Mouse (Mus musculus): ENCODE results near the gene Tpm3. TPM values are rescaled to one million over a fixed set of nuclear protein-coding genes. Genes with fewer than 3 reads are reported as not detected.

Tpm3 gene
- polyA plus RNA-seq, 1 experiment from 2014 or later, result 523 TPM

GRCm38 (mm10) chr3:90134993-90135392, 62.5 kb downstream of the Tpm3 start:
- 81% methylated on average over 5 of the region's 5 CpGs for WGBS

GRCm38 (mm10) chr3:90136660-90137059, 64.2 kb downstream of the Tpm3 start:
- no peak overlapping the region for H3K27ac ChIP-seq (ENCODE audit: low read depth, low read length)
- no peak overlapping the region for H3K4me3 ChIP-seq (ENCODE audit: low read depth, low read length)
- no peak overlapping the region for H3K4me2 ChIP-seq (ENCODE audit: low read depth, low read length, severe bottlenecking)
- no peaks in the 10 kb centered on the region for H3K9me3 ChIP-seq (ENCODE audit: control insufficient read depth, low read length)
- ATAC-seq (replicated peaks; ENCODE audit: low FRiP score) (no peak), DNase-seq (ENCODE audit: low spot score) (no peak)
- H3K4me1 ChIP-seq (replicated peaks; ENCODE audit: control insufficient read depth, insufficient read depth, low read length), result no peaks in the 10 kb centered on the region
- WGBS, result 41% methylated on average over 13 of the region's 13 CpGs
- H3K27me3 ChIP-seq (ENCODE audit: control insufficient read depth, insufficient read depth, low read length), result no peaks in the 10 kb centered on the region
- no peak overlapping the region for H3K9ac ChIP-seq (ENCODE audit: low read length)
- H3K36me3 ChIP-seq (ENCODE audit: control insufficient read depth, insufficient read depth, low read length), result no peaks in the 10 kb centered on the region

More at GRCm38 (mm10) chr3:90134993-90135392, 62.5 kb downstream of the Tpm3 start:
- Histone ChIP-seq H3K27ac (ENCODE audit: low read depth, low read length) (no peak overlapping the region), H3K4me2 (ENCODE audit: low read depth, low read length, severe bottlenecking) (no peak overlapping the region), H3K9me3 (ENCODE audit: control insufficient read depth, low read length) (no peaks in the 10 kb centered on the region), H3K36me3 (ENCODE audit: control insufficient read depth, insufficient read depth, low read length) (no peaks in the 10 kb centered on the region), H3K4me3 (ENCODE audit: low read depth, low read length) (no peak overlapping the region), H3K9ac (ENCODE audit: low read length) (no peak overlapping the region), H3K4me1 (replicated peaks; ENCODE audit: control insufficient read depth, insufficient read depth, low read length) (no peaks in the 10 kb centered on the region), H3K27me3 (ENCODE audit: control insufficient read depth, insufficient read depth, low read length) (no peaks in the 10 kb centered on the region)
- DNase-seq (ENCODE audit: low spot score) (no peak), ATAC-seq (replicated peaks; ENCODE audit: low FRiP score) (no peak)

- Histone ChIP-seq H3K27ac (ENCODE audit: low read depth, low read length) (no peak overlapping the region), H3K4me2 (ENCODE audit: low read depth, low read length, severe bottlenecking) (no peak overlapping the region), H3K4me1 (replicated peaks; ENCODE audit: control insufficient read depth, insufficient read depth, low read length) (no peaks in the 10 kb centered on the region), H3K9ac (ENCODE audit: low read length) (no peak overlapping the region), H3K27me3 (ENCODE audit: control insufficient read depth, insufficient read depth, low read length) (no peaks in the 10 kb centered on the region), H3K9me3 (ENCODE audit: control insufficient read depth, low read length) (no peaks in the 10 kb centered on the region), H3K36me3 (ENCODE audit: control insufficient read depth, insufficient read depth, low read length) (no peaks in the 10 kb centered on the region), H3K4me3 (ENCODE audit: low read depth, low read length) (no peak overlapping the region)
- 63% methylated on average over 1 of the region's 1 CpGs for WGBS
- no peak for DNase-seq (ENCODE audit: low spot score)
- no peak for ATAC-seq (replicated peaks; ENCODE audit: low FRiP score)
Measured at GRCm38 (mm10) chr3:90137606-90138005, 65.2 kb downstream of the Tpm3 start.

DNA sequence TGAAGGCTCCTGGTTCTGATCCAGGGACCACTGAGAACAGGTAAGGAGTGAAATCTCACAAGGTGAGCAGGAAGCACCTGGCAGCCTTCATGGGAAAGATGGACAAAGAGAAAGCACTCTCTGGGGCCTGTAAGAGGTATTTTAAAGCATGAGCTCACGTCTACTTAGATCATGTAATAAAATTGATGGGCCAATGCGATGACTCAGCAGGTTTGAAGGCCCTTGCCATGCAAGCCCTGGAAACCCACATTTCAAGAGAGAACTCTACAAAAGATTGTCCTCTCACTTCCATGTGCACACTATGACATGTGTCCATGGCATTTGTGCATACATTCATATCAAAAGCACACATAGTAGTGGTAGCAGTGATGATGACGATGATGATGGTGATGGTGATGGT, 67.5 kb downstream of the Tpm3 start:
- no peak overlapping the region for H3K4me3 ChIP-seq (ENCODE audit: low read depth, low read length)
- no peaks in the 10 kb centered on the region for H3K9me3 ChIP-seq (ENCODE audit: control insufficient read depth, low read length)
- no peak for DNase-seq (ENCODE audit: low spot score)
- no peaks in the 10 kb centered on the region for H3K27me3 ChIP-seq (ENCODE audit: control insufficient read depth, insufficient read depth, low read length)
- H3K4me2 ChIP-seq (ENCODE audit: low read depth, low read length, severe bottlenecking), result no peak overlapping the region
- ATAC-seq (replicated peaks; ENCODE audit: low FRiP score), result no peak
- no peaks in the 10 kb centered on the region for H3K4me1 ChIP-seq (replicated peaks; ENCODE audit: control insufficient read depth, insufficient read depth, low read length)
- no peak overlapping the region for H3K9ac ChIP-seq (ENCODE audit: low read length)
- no peaks in the 10 kb centered on the region for H3K36me3 ChIP-seq (ENCODE audit: control insufficient read depth, insufficient read depth, low read length)
- H3K27ac ChIP-seq (ENCODE audit: low read depth, low read length), result no peak overlapping the region
- WGBS, result 96% methylated on average over 3 of the region's 3 CpGs

GRCm38 (mm10) chr3:90145461-90145860, 73.0 kb downstream of the Tpm3 start:
- no peak overlapping the region for H3K4me3 ChIP-seq (ENCODE audit: low read depth, low read length)
- DNase-seq (ENCODE audit: low spot score) (no peak), ATAC-seq (replicated peaks; ENCODE audit: low FRiP score) (no peak)
- H3K4me1 ChIP-seq (replicated peaks; ENCODE audit: control insufficient read depth, insufficient read depth, low read length), result no peaks in the 10 kb centered on the region
- no peak overlapping the region for H3K4me2 ChIP-seq (ENCODE audit: low read depth, low read length, severe bottlenecking)
- no peaks in the 10 kb centered on the region for H3K9me3 ChIP-seq (ENCODE audit: control insufficient read depth, low read length)
- H3K36me3 ChIP-seq (ENCODE audit: control insufficient read depth, insufficient read depth, low read length), result no peaks in the 10 kb centered on the region
- WGBS, result 85% methylated on average over 3 of the region's 3 CpGs
- H3K9ac ChIP-seq (ENCODE audit: low read length), result no peak overlapping the region
- H3K27me3 ChIP-seq (ENCODE audit: control insufficient read depth, insufficient read depth, low read length), result no peaks in the 10 kb centered on the region
- H3K27ac ChIP-seq (ENCODE audit: low read depth, low read length), result no peak overlapping the region

GRCm38 (mm10) chr3:90146651-90147050, 74.2 kb downstream of the Tpm3 start:
- no peaks in the 10 kb centered on the region for H3K4me1 ChIP-seq (replicated peaks; ENCODE audit: control insufficient read depth, insufficient read depth, low read length)
- 95% methylated on average over 1 of the region's 1 CpGs for WGBS
- H3K4me2 ChIP-seq (ENCODE audit: low read depth, low read length, severe bottlenecking), result no peak overlapping the region
- ATAC-seq (replicated peaks; ENCODE audit: low FRiP score) (no peak), DNase-seq (ENCODE audit: low spot score) (no peak)
- H3K9me3 ChIP-seq (ENCODE audit: control insufficient read depth, low read length), result no peaks in the 10 kb centered on the region
- no peak overlapping the region for H3K4me3 ChIP-seq (ENCODE audit: low read depth, low read length)
- no peak overlapping the region for H3K27ac ChIP-seq (ENCODE audit: low read depth, low read length)
- no peaks in the 10 kb centered on the region for H3K27me3 ChIP-seq (ENCODE audit: control insufficient read depth, insufficient read depth, low read length)
- H3K36me3 ChIP-seq (ENCODE audit: control insufficient read depth, insufficient read depth, low read length), result no peaks in the 10 kb centered on the region
- H3K9ac ChIP-seq (ENCODE audit: low read length), result no peak overlapping the region

MicroRNA genes within 50 kb of the gene (microRNA counts, 519-probe panel; counts per million panel counts)
- microRNA mmu-miR-190b, result 5,053 counts per million, percentile 56 among the panel's probes with 10 or more counts

Small RNAs within 50 kb of the gene (microRNA-seq; reads per million reads assigned to microRNA genes)
- gene Mir190b (ENCODE audit: insufficient number of aligned reads), result 43.8 reads per million, percentile 25 among the genes with 10 or more reads in this experiment

Other genes with a start within 250 kb of the Tpm3 start
- 2.0 and 2.4 TPM in 2 replicates for gene She, start 241.3 kb upstream of the Tpm3 start, polyA plus RNA-seq (2014; fragmentation: Nextera tagmentation; extraction: Ambion mirVana)
- 0.15 and 0.27 TPM in 2 replicates for gene Il6ra, start 159.5 kb upstream of the Tpm3 start, polyA plus RNA-seq (2014; fragmentation: Nextera tagmentation; extraction: Ambion mirVana)
- 14.9 and 15.4 TPM in 2 replicates for gene Atp8b2, start 109.1 kb upstream of the Tpm3 start, polyA plus RNA-seq (2014; fragmentation: Nextera tagmentation; extraction: Ambion mirVana)
- gene Hax1, start 73.9 kb upstream of the Tpm3 start, polyA plus RNA-seq (2014; fragmentation: Nextera tagmentation; extraction: Ambion mirVana), result 168 and 174 TPM in 2 replicates
- gene 4933434E20Rik, start 21.0 kb upstream of the Tpm3 start, polyA plus RNA-seq (2014; fragmentation: Nextera tagmentation; extraction: Ambion mirVana), result 183 and 211 TPM in 2 replicates
- 227 and 253 TPM in 2 replicates for gene Ubap2l, start 20.0 kb upstream of the Tpm3 start, polyA plus RNA-seq (2014; fragmentation: Nextera tagmentation; extraction: Ambion mirVana)
- 0.67 and 0.88 TPM in 2 replicates for gene Nup210l, start 31.5 kb downstream of the Tpm3 start, polyA plus RNA-seq (2014; fragmentation: Nextera tagmentation; extraction: Ambion mirVana)
- 1,103 and 1,109 TPM in 2 replicates for gene Rps27, start 141.0 kb downstream of the Tpm3 start, polyA plus RNA-seq (2014; fragmentation: Nextera tagmentation; extraction: Ambion mirVana)
- gene Rab13, start 141.0 kb downstream of the Tpm3 start, polyA plus RNA-seq (2014; fragmentation: Nextera tagmentation; extraction: Ambion mirVana), result 11.4 and 14.7 TPM in 2 replicates
- 103 and 110 TPM in 2 replicates for gene Jtb, start 158.9 kb downstream of the Tpm3 start, polyA plus RNA-seq (2014; fragmentation: Nextera tagmentation; extraction: Ambion mirVana)
- gene Creb3l4, start 170.9 kb downstream of the Tpm3 start, polyA plus RNA-seq (2014; fragmentation: Nextera tagmentation; extraction: Ambion mirVana), result 6.0 and 6.2 TPM in 2 replicates
- gene Slc39a1, start 175.5 kb downstream of the Tpm3 start, polyA plus RNA-seq (2014; fragmentation: Nextera tagmentation; extraction: Ambion mirVana), result 57.5 and 58.5 TPM in 2 replicates
- 13.7 and 14.6 TPM in 2 replicates for gene Crtc2, start 181.5 kb downstream of the Tpm3 start, polyA plus RNA-seq (2014; fragmentation: Nextera tagmentation; extraction: Ambion mirVana)
- 6.8 and 7.0 TPM in 2 replicates for gene Dennd4b, start 192.5 kb downstream of the Tpm3 start, polyA plus RNA-seq (2014; fragmentation: Nextera tagmentation; extraction: Ambion mirVana)
- 12.9 and 14.3 TPM in 2 replicates for gene Gatad2b, start 220.5 kb downstream of the Tpm3 start, polyA plus RNA-seq (2014; fragmentation: Nextera tagmentation; extraction: Ambion mirVana)

Data from forebrain, embryonic 11.5 days (tissue).